Mouse (Mus musculus): ENCODE data around the gene Rasgrp4.
"Not testable (repeated sequence)": the region's sequence is repeated elsewhere in the genome, so short reads cannot be mapped to it uniquely, and the experiment has no call there.

The Rasgrp4 gene

DNA sequence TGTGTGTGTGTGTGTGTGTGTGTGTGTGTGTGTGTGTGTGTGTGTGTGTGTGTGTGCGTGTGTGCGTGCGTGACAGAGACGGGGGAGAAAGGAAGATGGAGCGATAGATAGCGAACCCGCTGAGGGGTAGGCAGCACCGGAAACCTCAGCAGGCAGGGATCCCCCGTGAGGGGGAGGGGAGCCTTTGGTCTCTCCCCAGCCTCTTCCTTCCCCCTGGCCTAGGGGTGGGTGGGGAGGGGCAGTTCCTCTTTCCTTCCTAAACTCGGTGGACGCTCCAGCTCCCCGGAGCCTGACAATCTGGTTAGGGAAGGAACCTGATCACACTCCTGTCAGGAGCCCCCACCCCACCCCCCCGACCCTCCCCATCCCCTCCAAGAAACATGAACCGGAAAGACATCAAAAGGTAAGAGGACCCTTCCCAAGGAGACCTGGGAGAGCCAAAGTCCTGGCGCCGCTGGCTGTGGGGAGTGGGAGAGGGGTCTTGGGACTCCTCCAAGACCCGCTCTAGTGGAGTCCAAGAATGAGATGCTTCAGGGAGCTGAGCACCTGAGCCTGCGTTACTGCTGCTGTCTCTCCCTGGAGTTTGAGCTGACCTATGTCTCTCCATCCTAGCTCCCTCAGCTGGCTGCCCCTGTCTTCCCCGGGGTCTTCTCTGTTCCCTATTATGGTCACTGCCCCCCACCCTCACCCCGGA lies at the start of gene Rasgrp4:
Gene Rasgrp4, plus strand, starts transcription at position 159 of the 694 bp plus-strand sequence.
- DNase-seq (ENCODE audit: low spot score): peak; percentile 40

- no peak for DNase-seq (ENCODE audit: low spot score)
Observed at GRCm38 (mm10) chr7:29085981-29086380, 48.7 kb upstream of the Rasgrp4 start.

DNA sequence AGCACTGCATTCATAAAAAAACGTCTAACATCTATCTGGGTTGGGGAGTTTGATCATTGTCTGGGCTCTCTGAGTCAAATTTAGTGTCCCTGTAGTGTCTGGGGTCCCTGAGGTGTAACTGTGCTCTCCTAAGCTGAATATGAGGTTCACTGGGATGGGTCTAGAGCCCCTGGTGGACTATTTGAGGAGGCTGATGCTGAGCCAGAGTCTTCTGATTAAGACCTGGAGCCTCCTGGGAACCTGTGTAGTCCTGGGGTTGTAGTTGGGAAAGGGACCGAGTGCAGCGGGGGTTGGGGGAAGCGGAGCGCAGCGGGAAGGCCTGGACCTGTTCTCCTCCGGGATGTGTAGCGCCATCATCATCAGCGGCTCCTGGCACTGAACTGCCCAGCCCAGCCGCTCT lies 47.7 kb upstream of the Rasgrp4 start:
- DNase-seq (ENCODE audit: low spot score): no peak

- no peak for DNase-seq (ENCODE audit: low spot score)
Observed at GRCm38 (mm10) chr7:29088817-29089216, 45.8 kb upstream of the Rasgrp4 start.

GRCm38 (mm10) chr7:29097131-29097530 lies 37.5 kb upstream of the Rasgrp4 start:
- DNase-seq (ENCODE audit: low spot score): no peak

- no peak for DNase-seq (ENCODE audit: low spot score)
Observed at GRCm38 (mm10) chr7:29101286-29102017, 33.2 kb upstream of the Rasgrp4 start.

GRCm38 (mm10) chr7:29108992-29109955 lies 25.4 kb upstream of the Rasgrp4 start:
- no peak for DNase-seq (ENCODE audit: low spot score)

DNA sequence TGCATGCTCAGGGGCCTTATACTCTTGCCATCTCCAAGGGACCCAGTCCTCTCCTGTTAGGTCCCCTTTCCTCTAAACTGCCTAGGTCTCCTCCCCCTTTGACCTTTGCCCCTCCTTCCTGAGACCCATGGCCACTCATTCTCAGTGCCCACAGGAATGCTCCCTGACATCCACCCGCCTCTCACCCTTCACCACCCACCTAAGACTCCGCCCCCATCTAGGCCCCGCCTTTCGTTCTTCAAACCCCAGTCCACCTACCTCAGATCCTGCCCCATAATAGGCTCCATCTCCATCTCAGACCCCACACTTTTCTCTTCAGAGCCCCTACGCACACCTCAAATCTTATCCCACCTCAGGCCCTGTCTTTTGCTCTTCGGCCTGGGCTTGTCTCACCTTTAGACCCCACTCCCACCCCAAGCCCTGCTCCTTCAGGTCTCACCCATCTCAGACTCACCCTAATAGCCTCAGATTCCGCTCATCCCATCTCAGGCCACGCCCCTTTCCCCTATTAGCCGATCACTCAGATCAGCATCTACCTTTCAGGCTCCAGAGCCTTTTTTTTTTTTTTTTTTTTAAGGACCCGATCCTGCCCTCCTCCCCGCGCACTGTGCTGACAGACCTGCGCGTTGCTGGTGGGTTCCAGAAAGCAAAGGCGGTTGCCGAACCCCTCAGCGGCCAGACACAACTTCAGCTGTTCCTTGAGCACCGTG lies 16.4 kb upstream of the Rasgrp4 start:
- DNase-seq (ENCODE audit: low spot score): no peak

DNA sequence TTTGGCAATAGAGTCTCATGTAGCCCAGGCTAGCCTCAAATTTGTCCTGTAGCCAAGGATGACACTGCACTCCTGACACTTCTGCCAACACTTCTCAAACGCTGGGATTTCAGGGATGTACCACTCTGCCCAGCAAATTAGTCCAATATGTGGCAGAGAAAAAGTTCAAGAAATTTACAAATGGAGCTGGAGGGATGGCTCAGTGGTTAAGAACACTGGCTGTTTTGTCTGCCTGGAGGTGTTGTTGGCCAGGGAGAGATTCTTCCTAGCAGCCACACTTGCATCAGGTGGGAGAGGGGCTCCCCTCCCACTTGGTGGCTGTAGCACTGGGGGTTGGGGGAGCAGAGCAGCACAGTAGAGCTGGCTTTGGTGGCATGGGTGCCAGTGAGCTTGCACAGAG lies 15.1 kb upstream of the Rasgrp4 start:
- no peak for DNase-seq (ENCODE audit: low spot score)

DNA sequence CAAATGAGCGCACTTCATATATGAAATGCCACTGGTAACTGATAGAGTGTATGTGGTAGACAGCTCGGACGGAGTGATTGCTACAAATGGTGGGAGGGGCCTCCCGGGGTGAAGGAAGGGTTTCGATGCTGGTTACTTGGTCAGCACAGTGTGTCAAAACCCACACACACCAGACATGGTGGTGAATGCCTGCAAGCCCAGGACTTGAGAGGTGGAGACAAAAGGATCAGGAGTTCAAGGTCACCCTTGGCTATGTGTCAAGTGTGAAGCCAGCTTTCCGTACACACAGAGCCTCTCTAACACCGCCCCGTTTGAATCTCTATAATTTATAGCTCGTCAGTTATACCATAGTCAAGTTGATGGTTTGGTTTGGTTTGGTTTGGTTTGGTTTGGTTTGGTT lies 11.8 kb upstream of the Rasgrp4 start:
- DNase-seq (ENCODE audit: low spot score): no peak

- DNase-seq (ENCODE audit: low spot score): no peak
Observed at GRCm38 (mm10) chr7:29123531-29124358, 10.9 kb upstream of the Rasgrp4 start.

DNA sequence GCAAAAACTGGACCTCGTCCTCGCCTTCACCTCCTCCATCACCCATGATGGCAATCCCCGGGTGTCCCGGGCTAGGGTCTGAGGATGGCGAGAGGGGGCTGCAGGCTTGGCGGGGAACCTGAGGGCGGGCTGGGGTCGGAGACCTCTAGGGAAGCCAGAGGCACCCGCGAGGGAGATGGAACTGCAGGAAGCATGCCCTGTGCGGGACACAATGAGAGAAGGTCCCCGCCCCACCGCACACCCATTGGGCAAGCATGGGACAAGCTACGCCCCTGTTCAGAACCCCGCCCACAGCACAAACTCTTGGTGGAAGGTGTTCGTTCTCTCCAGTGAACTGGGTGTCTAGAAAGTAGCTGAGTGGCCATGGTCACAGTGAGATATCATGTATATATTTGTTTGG lies 9.7 kb upstream of the Rasgrp4 start, which contains the start of gene Ryr1:
Gene Ryr1, minus strand, starts transcription at position 210 of the 400 bp plus-strand sequence.
- DNase-seq (ENCODE audit: low spot score): no peak

DNA sequence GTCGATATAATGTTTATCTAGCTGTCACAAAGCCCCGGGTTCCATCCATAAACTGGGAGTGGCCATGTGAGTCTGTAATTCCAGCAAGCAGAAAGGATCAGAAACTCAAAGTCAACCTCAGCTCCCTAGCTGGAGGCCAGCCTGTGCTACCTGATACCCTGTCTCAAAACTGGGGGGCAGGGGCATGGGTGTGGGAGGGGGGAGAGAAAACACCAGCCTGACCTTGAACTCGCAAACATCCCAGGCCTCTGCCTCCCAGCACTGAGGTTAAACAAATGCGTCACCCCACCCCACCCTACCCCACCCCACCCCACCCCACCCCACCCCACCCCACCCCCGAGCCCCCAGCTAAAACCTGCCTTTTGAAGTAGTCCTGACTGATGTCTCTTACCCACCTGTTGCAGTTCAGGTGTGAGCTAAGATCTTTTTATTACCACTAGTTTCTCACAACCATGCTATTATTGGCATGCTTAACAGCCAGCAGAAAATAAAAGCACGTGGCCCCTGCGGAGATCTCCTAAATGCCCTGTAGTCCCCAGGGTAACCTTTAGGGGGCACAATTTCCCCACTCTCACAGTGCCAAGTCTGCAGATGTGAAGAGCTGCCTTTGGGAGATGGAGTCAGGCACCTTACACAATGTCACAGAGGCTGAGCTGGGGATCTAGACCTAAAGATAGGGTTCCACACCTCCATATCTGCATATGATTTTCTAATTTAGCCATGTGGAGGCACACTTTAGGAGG lies 8.3 kb upstream of the Rasgrp4 start:
- peak; percentile 41 for DNase-seq (ENCODE audit: low spot score)

DNA sequence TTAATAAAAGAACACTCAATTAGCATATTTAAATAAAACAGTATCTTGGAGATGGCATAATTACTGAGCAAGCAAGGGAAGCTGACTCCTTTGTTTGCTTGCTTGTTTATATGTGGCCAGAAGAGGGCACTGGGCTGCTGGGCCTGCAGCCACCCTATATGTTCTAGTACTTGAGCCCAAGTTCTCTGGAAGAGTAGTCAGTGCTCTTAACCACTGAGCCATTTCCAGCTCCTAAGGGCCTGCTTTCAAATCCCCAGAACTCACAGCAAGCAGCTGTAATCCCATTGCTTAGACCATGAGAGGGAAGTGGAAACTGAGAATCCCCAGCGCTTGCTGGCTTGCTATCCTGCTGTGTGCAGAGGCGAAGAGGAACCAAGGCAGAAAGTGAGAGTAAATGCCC lies 5.9 kb upstream of the Rasgrp4 start:
- no peak for DNase-seq (ENCODE audit: low spot score)

DNA sequence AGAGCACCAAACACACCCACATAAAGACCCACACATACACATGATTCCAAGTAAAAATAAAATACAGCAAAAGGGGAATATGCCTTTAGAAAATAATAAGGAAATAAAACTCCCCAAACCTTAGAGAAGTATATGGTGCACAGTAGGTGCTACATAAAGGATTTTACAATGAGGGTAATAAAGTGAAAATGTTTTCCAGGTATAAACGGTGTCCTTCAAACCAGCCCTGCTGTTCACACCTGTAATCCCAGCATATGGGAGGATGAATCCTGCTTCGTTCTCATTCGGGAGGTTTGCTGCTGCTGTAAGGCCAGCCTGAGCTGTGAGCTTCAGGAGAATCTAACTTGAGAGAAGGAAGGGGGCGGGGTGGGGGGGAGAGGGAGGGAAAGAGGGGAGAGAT lies 421 bp upstream of the Rasgrp4 start:
- no peak for DNase-seq (ENCODE audit: low spot score)

GRCm38 (mm10) chr7:29137429-29137828 lies 2.8 kb downstream of the Rasgrp4 start:
- DNase-seq (ENCODE audit: low spot score): no peak

DNA sequence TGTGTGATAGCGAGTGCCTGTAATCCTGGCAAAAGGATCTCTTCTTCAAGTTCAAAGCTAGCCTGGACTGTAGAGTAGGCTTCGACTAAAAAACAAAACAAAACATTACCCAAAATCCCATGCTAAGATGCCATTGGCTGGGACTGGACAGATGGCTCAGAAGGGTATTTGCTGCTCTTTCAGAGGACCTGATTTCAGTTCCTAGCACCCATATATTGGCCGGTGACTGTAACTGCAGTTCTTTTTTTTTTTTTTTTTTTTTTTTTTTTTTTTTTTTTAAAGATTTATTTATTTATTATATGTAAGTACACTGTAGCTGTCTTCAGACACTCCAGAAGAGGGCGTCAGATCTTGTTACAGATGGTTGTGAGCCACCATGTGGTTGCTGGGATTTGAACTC lies 4.6 kb downstream of the Rasgrp4 start:
- not testable (repeated sequence) for DNase-seq (ENCODE audit: low spot score)

GRCm38 (mm10) chr7:29141416-29141815 lies 6.8 kb downstream of the Rasgrp4 start:
- DNase-seq (ENCODE audit: low spot score): no peak

DNA sequence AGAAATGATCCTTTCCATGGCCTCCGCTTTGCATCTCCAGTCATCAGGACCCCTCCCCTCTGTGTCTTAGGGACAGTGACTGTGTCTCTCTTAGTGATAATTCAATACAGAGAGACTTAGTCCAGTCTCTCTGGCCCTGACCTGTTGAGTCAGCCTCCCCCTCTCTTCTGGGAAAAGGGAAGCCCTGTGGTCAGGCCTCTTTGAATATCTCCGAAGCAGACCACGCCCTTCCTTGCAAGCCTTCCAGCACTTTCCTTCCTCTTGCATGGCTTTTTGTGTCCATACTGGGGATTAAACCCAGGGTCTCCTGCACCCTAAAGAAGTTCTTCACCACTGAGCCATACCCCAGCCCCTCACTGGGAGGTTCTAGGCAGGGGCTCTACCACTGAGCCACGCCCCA lies 9.4 kb downstream of the Rasgrp4 start:
- no peak for DNase-seq (ENCODE audit: low spot score)
